Mouse (Mus musculus) forebrain, embryonic 12.5 days (tissue): ENCODE measurements at regions not wholly inside any gene's neighbourhood (a gene's known extent, or its start where the extent isn't known, plus 50 kb on each side); places are given as distances from the start of the nearest gene placed in this dataset.

Experiments used
- ATAC-seq: fragments of 200-750 bp; cut with Nextera tagmentation; 2 replicates; pipeline ENCODE4 v1.8.0; 2017; ENCODE audit warnings: moderate TSS enrichment; ENCODE audit not compliant: low FRiP score
- H3K27ac ChIP-seq: fragments of 300-500 bp; sonication (generic); 2 replicates; pipeline ENCODE4 v1.5.1; 2016; ENCODE audit warnings: mild to moderate bottlenecking
- H3K27me3 ChIP-seq: fragments of 300-500 bp; sonication (generic); 2 replicates; pipeline ENCODE4 v1.6.1; 2016; ENCODE audit warnings: mild to moderate bottlenecking
- H3K36me3 ChIP-seq: fragments of 300-500 bp; sonication (generic); replicated peaks from 2 replicates; pipeline ENCODE4 v1.6.1; 2016; ENCODE audit warnings: mild to moderate bottlenecking
- H3K4me1 ChIP-seq: fragments of 300-500 bp; sonication (generic); 2 replicates; pipeline ENCODE4 v1.6.1; 2016
- H3K4me2 ChIP-seq: fragments of 300-500 bp; sonication (generic); 2 replicates; pipeline ENCODE4 v1.6.1; 2016; ENCODE audit warnings: mild to moderate bottlenecking, moderate library complexity
- H3K4me3 ChIP-seq: fragments of 300-500 bp; sonication (generic); replicated peaks from 2 replicates; pipeline ENCODE4 v1.5.1; 2016; ENCODE audit warnings: mild to moderate bottlenecking
- H3K9ac ChIP-seq: fragments of 300-500 bp; sonication (generic); 2 replicates; pipeline ENCODE4 v1.6.1; 2016; ENCODE audit warnings: mild to moderate bottlenecking
- H3K9me3 ChIP-seq: fragments of 300-500 bp; sonication (generic); 2 replicates; pipeline ENCODE4 v1.6.1; 2016
- WGBS: fragments of 180-500 bp; shearing (Covaris S2); methylation state at CpG from one replicate; pipeline ENCODE4 v1.1.7; 2016; 5-methylcytosine and 5-hydroxymethylcytosine counted together

GRCm38 (mm10) chr5:128550736-128551135 is 49.9 kb upstream of the Fzd10 start:
- Histone ChIP-seq H3K9ac (no peak overlapping the region), H3K27ac (no peak overlapping the region), H3K4me1 (peaks cover 18% of the 10 kb centered on the region), H3K27me3 (peaks cover 55% of the 10 kb centered on the region), H3K4me3 (no peak overlapping the region), H3K36me3 (no peaks in the 10 kb centered on the region), H3K9me3 (no peaks in the 10 kb centered on the region), H3K4me2 (no peak overlapping the region)
- 7% methylated on average over 3 of the region's 3 CpGs for WGBS
- ATAC-seq = no peak

GRCm38 (mm10) chr5:128549811-128550210 is 50.8 kb upstream of the Fzd10 start:
- no peak overlapping the region for H3K4me3 ChIP-seq
- ATAC-seq = no peak
- no peaks in the 10 kb centered on the region for H3K36me3 ChIP-seq
- no peak overlapping the region for H3K4me2 ChIP-seq
- H3K9ac ChIP-seq = no peak overlapping the region
- H3K9me3 ChIP-seq = no peaks in the 10 kb centered on the region
- peaks cover 62% of the 10 kb centered on the region for H3K27me3 ChIP-seq
- WGBS = 87% methylated on average over 11 of the region's 11 CpGs
- peaks cover 18% of the 10 kb centered on the region for H3K4me1 ChIP-seq
- H3K27ac ChIP-seq = no peak overlapping the region

GRCm38 (mm10) chr5:128542049-128542448 is 58.6 kb upstream of the Fzd10 start:
- H3K4me2 ChIP-seq = no peak overlapping the region
- H3K27me3 ChIP-seq = peaks cover 41% of the 10 kb centered on the region
- no peak overlapping the region for H3K9ac ChIP-seq
- no peaks in the 10 kb centered on the region for H3K9me3 ChIP-seq
- no peak for ATAC-seq
- WGBS = 43% methylated on average over 10 of the region's 10 CpGs
- H3K36me3 ChIP-seq = no peaks in the 10 kb centered on the region
- no peak overlapping the region for H3K27ac ChIP-seq
- no peak overlapping the region for H3K4me3 ChIP-seq
- peaks cover 16% of the 10 kb centered on the region for H3K4me1 ChIP-seq

DNA sequence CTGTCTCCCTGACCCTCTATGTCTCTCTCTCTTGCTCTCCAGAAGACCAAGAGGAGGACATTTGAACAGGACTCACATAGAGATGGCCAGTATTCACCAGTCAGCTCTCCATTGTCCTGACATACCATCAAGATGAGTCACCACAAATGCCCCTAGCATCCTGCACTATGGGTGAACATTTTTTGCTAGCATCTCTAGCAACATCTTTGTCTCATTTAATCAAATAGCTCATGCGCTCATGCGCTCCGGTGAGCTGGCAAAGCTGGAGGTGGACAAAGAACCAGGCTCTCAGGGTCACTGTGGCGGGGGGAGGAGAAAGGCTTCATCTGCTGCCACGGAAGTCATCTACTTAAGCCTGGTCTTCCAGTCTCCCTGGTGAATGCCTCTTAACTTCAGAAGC is 62.0 kb upstream of the Fzd10 start:
- Histone ChIP-seq H3K9me3 (no peaks in the 10 kb centered on the region), H3K36me3 (no peaks in the 10 kb centered on the region), H3K9ac (no peak overlapping the region), H3K4me2 (no peak overlapping the region), H3K4me1 (peaks cover 28% of the 10 kb centered on the region), H3K27me3 (peaks cover 24% of the 10 kb centered on the region), H3K4me3 (no peak overlapping the region), H3K27ac (no peak overlapping the region)
- ATAC-seq = no peak
- WGBS = 52% methylated on average over 5 of the region's 5 CpGs

DNA sequence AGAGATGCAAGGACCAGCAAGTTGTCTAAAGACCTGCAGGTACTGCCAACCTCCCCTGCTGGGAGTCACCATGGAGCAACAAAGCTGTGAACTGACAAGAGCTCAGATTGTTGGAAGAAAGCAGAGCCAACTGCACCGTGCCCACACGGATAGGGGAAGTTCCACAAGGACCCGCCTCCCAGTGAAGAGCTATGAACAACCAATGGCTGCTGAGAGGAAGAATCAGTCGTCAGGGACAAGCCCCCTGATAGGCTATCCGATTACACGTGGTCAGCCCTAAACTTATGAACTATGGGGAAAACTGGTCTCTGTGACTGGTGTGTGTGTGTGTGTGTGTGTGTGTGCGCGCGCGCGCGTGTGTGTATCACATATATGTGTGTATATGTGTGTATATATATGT is 63.4 kb upstream of the Fzd10 start:
- Histone ChIP-seq H3K4me3 (no peak overlapping the region), H3K27me3 (peaks cover 17% of the 10 kb centered on the region; the same call in 1 of the 2 replicates), H3K4me2 (peak overlapping the region; percentile 28), H3K4me1 (peaks cover 26% of the 10 kb centered on the region), H3K9ac (no peak overlapping the region), H3K36me3 (no peaks in the 10 kb centered on the region), H3K9me3 (no peaks in the 10 kb centered on the region), H3K27ac (no peak overlapping the region)
- ATAC-seq = no peak
- 61% methylated on average over 12 of the region's 12 CpGs for WGBS

DNA sequence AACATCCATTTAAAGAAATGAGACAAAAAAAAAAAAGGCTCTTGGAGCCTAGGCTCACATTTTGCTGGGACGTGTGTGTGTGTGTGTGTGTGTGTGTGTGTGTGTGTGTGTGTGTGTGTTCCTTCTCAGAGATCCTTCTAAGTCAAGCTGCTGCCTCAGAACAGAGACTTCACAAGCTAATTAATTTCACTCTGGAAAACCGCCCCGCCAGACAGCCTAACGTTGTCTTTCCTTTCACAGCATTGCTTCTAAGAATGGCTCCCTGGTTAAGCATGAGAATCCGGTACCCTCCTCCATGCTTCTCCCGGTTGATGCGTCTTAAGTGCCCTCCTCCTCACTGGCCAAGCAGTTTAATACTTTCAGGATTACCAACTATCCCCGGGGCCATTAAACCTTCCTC is 64.3 kb upstream of the Fzd10 start:
- WGBS = 19% methylated on average over 8 of the region's 8 CpGs
- ATAC-seq = no peak
- Histone ChIP-seq H3K9me3 (no peaks in the 10 kb centered on the region), H3K27me3 (peaks cover 12% of the 10 kb centered on the region; the same call in 1 of the 2 replicates), H3K27ac (no peak overlapping the region), H3K36me3 (no peaks in the 10 kb centered on the region), H3K9ac (no peak overlapping the region), H3K4me1 (peaks cover 22% of the 10 kb centered on the region), H3K4me3 (no peak overlapping the region), H3K4me2 (peak overlapping the region; percentile 28)

DNA sequence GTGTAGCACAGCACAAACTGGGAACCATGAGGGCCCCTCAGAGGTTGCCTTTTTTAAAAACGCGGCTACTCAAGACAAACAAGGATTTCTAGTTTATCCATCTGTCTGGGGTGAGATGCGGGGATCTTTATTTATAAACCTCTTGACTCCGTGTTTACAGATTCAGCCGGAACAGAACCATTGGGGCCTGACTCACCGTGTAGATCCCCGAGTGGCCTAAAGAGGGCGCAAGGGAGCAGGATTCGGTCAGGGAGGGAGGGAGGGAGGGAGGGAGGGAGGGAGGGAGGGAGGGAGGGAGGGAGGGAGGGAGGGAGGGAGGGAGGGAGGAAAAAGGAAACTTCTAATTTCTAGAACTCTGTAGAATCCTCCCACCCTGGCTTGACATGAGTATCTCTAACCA is 73.4 kb upstream of the Fzd10 start:
- Histone ChIP-seq H3K4me1 (peaks cover 26% of the 10 kb centered on the region), H3K27me3 (peaks cover 58% of the 10 kb centered on the region), H3K36me3 (no peaks in the 10 kb centered on the region), H3K27ac (no peak overlapping the region), H3K4me3 (no peak overlapping the region), H3K4me2 (no peak overlapping the region), H3K9ac (no peak overlapping the region), H3K9me3 (no peaks in the 10 kb centered on the region)
- ATAC-seq = no peak
- 27% methylated on average over 8 of the region's 9 CpGs for WGBS

DNA sequence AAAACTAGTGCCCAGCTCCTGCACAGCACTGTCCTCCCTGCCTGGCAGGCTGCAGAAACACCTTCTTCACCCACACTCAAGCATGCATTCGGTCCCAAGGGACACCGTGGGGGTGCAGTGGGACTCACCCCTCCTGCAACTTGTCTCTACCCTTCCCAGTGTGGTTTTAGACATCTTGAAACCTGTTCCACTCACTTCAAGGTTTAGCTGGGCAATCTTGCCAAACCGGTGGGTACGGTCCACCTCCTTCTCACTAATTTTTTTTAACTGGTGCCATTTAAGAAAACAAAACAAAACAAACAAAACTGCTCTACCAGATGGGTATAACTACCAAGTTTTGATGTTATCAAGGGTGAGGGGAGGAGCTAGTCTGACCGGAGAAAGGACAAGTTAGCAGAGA is 74.2 kb upstream of the Fzd10 start:
- no peak for ATAC-seq

DNA sequence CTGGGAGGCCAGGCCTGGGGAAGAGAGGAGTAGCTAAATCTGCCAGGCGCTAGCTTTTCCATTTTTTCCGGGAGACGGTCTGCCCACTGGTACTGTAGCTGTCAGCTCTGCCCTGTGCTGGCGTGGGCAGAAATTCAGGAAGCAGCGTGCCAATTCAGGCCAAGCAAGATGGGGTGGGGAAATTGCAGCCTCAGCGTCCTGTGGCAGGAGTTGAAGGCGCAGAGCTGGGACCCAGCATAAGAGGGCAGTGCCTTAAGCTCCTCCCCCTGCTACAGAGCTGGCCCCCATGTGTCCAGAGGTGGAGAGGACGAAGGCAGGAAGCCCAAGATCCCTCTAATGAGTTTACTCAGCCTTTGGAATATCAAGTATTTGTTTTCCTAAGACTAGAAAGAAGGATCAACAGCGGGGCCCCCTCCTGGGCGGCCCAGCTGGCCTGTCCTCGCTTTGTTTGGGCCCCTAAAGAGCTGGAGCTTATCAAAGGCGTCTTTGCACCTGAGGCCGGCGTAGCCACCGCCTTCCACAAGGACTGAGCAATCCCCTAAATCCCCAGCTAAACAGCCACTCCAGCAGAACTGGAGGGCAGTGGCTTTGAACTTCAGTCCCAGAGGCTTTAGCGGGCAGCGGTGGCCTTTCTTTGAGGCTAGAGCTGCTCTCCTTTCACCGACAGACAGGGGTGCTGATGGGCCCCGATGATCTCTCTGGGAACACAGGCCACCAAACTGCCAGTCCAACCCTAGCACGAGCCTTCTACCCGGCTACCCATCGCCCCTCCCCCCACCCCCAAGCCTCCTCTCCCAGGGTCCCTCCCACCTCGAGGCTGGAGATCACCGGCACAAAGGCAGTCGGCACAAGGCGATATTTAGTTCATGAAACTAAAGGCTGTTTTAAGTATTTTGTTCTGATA is 76.0 kb upstream of the Fzd10 start:
- Histone ChIP-seq H3K36me3 (no peaks in the 10 kb centered on the region), H3K9me3 (no peaks in the 10 kb centered on the region), H3K27ac (no peak overlapping the region; the same call in 1 of the 2 replicates), H3K27me3 (peaks cover 75% of the 10 kb centered on the region), H3K9ac (no peak overlapping the region), H3K4me2 (0 out of 2 replicates have a peak overlapping the region, but pooled peaks have one; percentile 8), H3K4me1 (peaks cover 26% of the 10 kb centered on the region), H3K4me3 (no peak overlapping the region)
- 7% methylated on average over 26 of the region's 26 CpGs for WGBS
- ATAC-seq = no peak

More for the DNA sequence above, 74.2 kb upstream of the Fzd10 start:
- Histone ChIP-seq H3K27ac (no peak overlapping the region), H3K36me3 (no peaks in the 10 kb centered on the region), H3K9ac (no peak overlapping the region), H3K4me1 (peaks cover 26% of the 10 kb centered on the region), H3K4me3 (no peak overlapping the region), H3K9me3 (no peaks in the 10 kb centered on the region), H3K27me3 (peaks cover 61% of the 10 kb centered on the region), H3K4me2 (no peak overlapping the region)
- WGBS = 81% methylated on average over 5 of the region's 5 CpGs

GRCm38 (mm10) chr5:128522667-128523066 is 78.0 kb upstream of the Fzd10 start:
- Histone ChIP-seq H3K9me3 (no peaks in the 10 kb centered on the region), H3K9ac (no peak overlapping the region), H3K4me3 (no peak overlapping the region), H3K4me1 (peaks cover 26% of the 10 kb centered on the region), H3K4me2 (no peak overlapping the region), H3K27ac (no peak overlapping the region), H3K27me3 (peaks cover 84% of the 10 kb centered on the region), H3K36me3 (no peaks in the 10 kb centered on the region)
- no peak for ATAC-seq
- WGBS = 43% methylated on average over 5 of the region's 5 CpGs

GRCm38 (mm10) chr5:128517336-128517735 is 83.3 kb upstream of the Fzd10 start:
- WGBS = 65% methylated on average over 8 of the region's 8 CpGs
- H3K4me3 ChIP-seq = no peak overlapping the region
- H3K36me3 ChIP-seq = no peaks in the 10 kb centered on the region
- H3K9ac ChIP-seq = no peak overlapping the region
- H3K27ac ChIP-seq = no peak overlapping the region
- no peak for ATAC-seq
- H3K27me3 ChIP-seq = peaks cover 58% of the 10 kb centered on the region
- H3K4me1 ChIP-seq = no peaks in the 10 kb centered on the region; the same call in 1 of the 2 replicates
- H3K9me3 ChIP-seq = no peaks in the 10 kb centered on the region
- H3K4me2 ChIP-seq = no peak overlapping the region

- ATAC-seq = no peak
- H3K9ac ChIP-seq = no peak overlapping the region
- no peaks in the 10 kb centered on the region for H3K36me3 ChIP-seq
- peaks cover 41% of the 10 kb centered on the region for H3K27me3 ChIP-seq
- H3K4me1 ChIP-seq = no peaks in the 10 kb centered on the region; the same call in 1 of the 2 replicates
- WGBS = 5% methylated on average over 2 of the region's 2 CpGs
- H3K4me3 ChIP-seq = no peak overlapping the region
- H3K27ac ChIP-seq = no peak overlapping the region
- H3K9me3 ChIP-seq = no peaks in the 10 kb centered on the region
- H3K4me2 ChIP-seq = no peak overlapping the region
Observed at GRCm38 (mm10) chr5:128515343-128515742, 82.5 kb upstream of the Tmem132d start.

DNA sequence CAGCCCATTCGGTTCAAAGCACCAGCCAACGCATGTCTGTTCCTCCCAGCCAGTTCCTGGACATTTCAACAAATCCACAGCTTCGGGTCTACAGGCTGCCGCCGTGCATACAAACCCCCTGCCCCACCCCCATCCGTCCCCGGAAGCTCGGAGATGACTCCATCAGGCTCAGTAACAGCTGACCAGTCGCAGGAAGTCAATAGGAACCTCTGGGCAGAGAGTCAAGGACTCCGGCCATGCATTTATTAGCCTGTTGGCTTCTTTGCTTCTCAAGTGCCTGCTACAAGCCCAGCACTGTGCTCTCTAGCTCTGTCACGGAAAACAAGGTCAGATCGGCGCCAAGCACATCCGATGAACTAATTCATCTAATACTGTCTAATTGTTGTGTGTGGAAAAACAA is 80.4 kb upstream of the Tmem132d start:
- Histone ChIP-seq H3K36me3 (no peaks in the 10 kb centered on the region), H3K4me3 (no peak overlapping the region), H3K27ac (no peak overlapping the region), H3K9ac (no peak overlapping the region), H3K4me2 (no peak overlapping the region), H3K27me3 (peaks cover 23% of the 10 kb centered on the region), H3K9me3 (0 out of 2 replicates have a peak, but pooled peaks cover 4% of the 10 kb centered on the region), H3K4me1 (no peaks in the 10 kb centered on the region)
- ATAC-seq = no peak
- 83% methylated on average over 14 of the region's 14 CpGs for WGBS
